Mouse (Mus musculus) midbrain, embryonic 14.5 days (tissue): Measurements from ENCODE around the gene Trim25. TPM values are rescaled to one million over a fixed set of nuclear protein-coding genes. Genes with fewer than 3 reads are reported as not detected.

Source experiments
- ATAC-seq: fragments of 200-750 bp; cut with Nextera tagmentation; 2 replicates; pipeline ENCODE4 v1.8.0; 2017; ENCODE audit warnings: moderate number of reproducible peaks, moderate library complexity; ENCODE audit not compliant: low FRiP score, low TSS enrichment
- DNase-seq: peaks from one replicate; pipeline ENCODE4 v3.0.0-alpha.2; 2015
- H3K27ac ChIP-seq: fragments of 300-500 bp; sonication (generic); replicated peaks from 2 replicates; pipeline ENCODE4 v1.5.1; 2014; ENCODE audit warnings: mild to moderate bottlenecking, low read depth, low read length, moderate library complexity
- H3K27me3 ChIP-seq: fragments of 300-500 bp; sonication (generic); 2 replicates; pipeline ENCODE4 v1.6.1; 2014; ENCODE audit warnings: low read length, control low read depth, mixed read lengths; ENCODE audit not compliant: control insufficient read depth, insufficient read depth
- H3K36me3 ChIP-seq: fragments of 300-500 bp; sonication (generic); 2 replicates; pipeline ENCODE4 v1.6.1; 2014; ENCODE audit warnings: low read length, control low read depth; ENCODE audit not compliant: control insufficient read depth, insufficient read depth
- H3K4me1 ChIP-seq: fragments of 300-500 bp; sonication (generic); 2 replicates; pipeline ENCODE4 v1.6.1; 2014; ENCODE audit warnings: mild to moderate bottlenecking, antibody characterized with exemption, low read length, control low read depth; ENCODE audit not compliant: control insufficient read depth, insufficient read depth
- H3K4me2 ChIP-seq: fragments of 300-500 bp; sonication (generic); 2 replicates; pipeline ENCODE4 v1.6.1; 2014; ENCODE audit warnings: mild to moderate bottlenecking, low read length, moderate library complexity
- H3K4me3 ChIP-seq: fragments of 300-500 bp; sonication (generic); replicated peaks from 2 replicates; pipeline ENCODE4 v1.5.1; 2014; ENCODE audit warnings: low read depth, low read length
- H3K9ac ChIP-seq: fragments of 300-500 bp; sonication (generic); replicated peaks from 2 replicates; pipeline ENCODE4 v1.6.1; 2014; ENCODE audit warnings: mild to moderate bottlenecking, low read length, moderate library complexity
- H3K9me3 ChIP-seq: fragments of 300-500 bp; sonication (generic); 2 replicates; pipeline ENCODE4 v1.6.1; 2016; ENCODE audit warnings: low read length, control low read depth, mixed read lengths; ENCODE audit not compliant: control insufficient read depth
- WGBS: fragments of 180-500 bp; shearing (Covaris S2); extraction: QIAGEN DNeasy Blood & Tissue Kit; methylation state at CpG from one replicate; pipeline ENCODE4 v1.1.7; 2014; 5-methylcytosine and 5-hydroxymethylcytosine counted together
- polyA plus RNA-seq: library from polyadenylated mRNA; unstranded; fragments of >200 nt; fragmentation: Nextera tagmentation; extraction: Ambion mirVana; gene quantifications from 2 replicates; pipeline ENCODE4 v1.2.1, GENCODE M21; 2014

The Trim25 gene
- polyA plus RNA-seq, 1 experiment from 2014 or later = 3.9 TPM

- peak overlapping the region; percentile 33 for H3K4me3 ChIP-seq
- peak overlapping the region; percentile 41 for H3K4me2 ChIP-seq
- no peak overlapping the region for H3K27ac ChIP-seq
- 30% methylated on average over 33 of the region's 33 CpGs for WGBS
- peaks cover 14% of the 10 kb centered on the region for H3K27me3 ChIP-seq
- no peak overlapping the region for H3K9ac ChIP-seq
- DNase-seq = no peak
- H3K4me1 ChIP-seq = no peaks in the 10 kb centered on the region
- H3K36me3 ChIP-seq = no peaks in the 10 kb centered on the region
- no peak for ATAC-seq
- H3K9me3 ChIP-seq = no peaks in the 10 kb centered on the region
These were observed 749 bp downstream of the Trim25 start for GRCm38 (mm10) chr11:88999723-89000526.

DNA sequence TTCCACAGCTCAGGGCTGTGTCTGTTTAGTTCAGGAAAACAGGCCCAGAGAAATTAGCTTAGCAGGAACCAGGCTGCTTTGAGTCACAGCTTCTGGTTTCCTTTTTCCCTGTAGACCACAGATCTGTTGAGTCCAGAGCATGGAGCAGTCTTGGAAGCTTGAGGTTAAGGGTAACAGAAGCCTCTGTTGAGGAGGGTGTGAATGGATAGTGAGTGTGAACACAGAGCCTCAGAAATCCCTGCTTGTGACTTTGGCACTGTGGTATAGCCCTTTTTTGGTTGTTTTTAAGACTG lies 1.3 kb downstream of the Trim25 start:
- Histone ChIP-seq H3K4me2 (no peak overlapping the region), H3K9me3 (no peaks in the 10 kb centered on the region), H3K9ac (no peak overlapping the region), H3K27ac (no peak overlapping the region), H3K4me1 (no peaks in the 10 kb centered on the region), H3K36me3 (no peaks in the 10 kb centered on the region), H3K27me3 (peaks cover 14% of the 10 kb centered on the region), H3K4me3 (no peak overlapping the region)
- no peak for ATAC-seq
- DNase-seq = no peak

DNA sequence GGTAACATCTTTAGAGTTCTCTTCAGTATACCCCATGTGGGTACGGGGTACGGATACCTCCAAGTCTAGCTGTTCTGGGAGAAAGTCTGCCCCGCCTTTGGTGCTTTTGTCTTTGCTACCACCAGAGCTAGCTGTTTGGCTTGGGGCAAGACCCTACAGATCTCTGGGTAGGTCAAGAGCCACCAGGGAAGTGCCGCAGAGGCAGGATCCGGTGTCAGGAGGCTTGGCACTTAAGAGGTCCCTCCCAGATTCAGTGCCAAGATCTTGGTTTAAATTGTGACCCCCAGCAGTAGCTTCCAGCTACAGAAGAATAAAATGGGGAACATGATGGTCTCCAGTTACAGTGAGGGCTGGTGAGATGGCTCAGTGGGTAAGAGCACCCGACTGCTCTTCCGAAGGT lies 2.4 kb downstream of the Trim25 start:
- no peak overlapping the region for H3K4me3 ChIP-seq
- H3K36me3 ChIP-seq = no peaks in the 10 kb centered on the region
- WGBS = 95% methylated on average over 7 of the region's 7 CpGs
- ATAC-seq (no peak), DNase-seq (no peak)
- no peaks in the 10 kb centered on the region for H3K4me1 ChIP-seq
- peaks cover 14% of the 10 kb centered on the region for H3K27me3 ChIP-seq
- no peaks in the 10 kb centered on the region for H3K9me3 ChIP-seq
- no peak overlapping the region for H3K27ac ChIP-seq
- H3K9ac ChIP-seq = no peak overlapping the region
- H3K4me2 ChIP-seq = no peak overlapping the region

- DNase-seq (no peak), ATAC-seq (no peak)
- H3K36me3 ChIP-seq = no peaks in the 10 kb centered on the region
- no peaks in the 10 kb centered on the region for H3K4me1 ChIP-seq
- H3K4me2 ChIP-seq = no peak overlapping the region
- H3K9me3 ChIP-seq = no peaks in the 10 kb centered on the region
- H3K4me3 ChIP-seq = no peak overlapping the region
- WGBS = 95% methylated on average over 5 of the region's 5 CpGs
- no peak overlapping the region for H3K9ac ChIP-seq
- peaks cover 14% of the 10 kb centered on the region for H3K27me3 ChIP-seq
- H3K27ac ChIP-seq = no peak overlapping the region
These were observed 2.9 kb downstream of the Trim25 start for GRCm38 (mm10) chr11:89002068-89002467.

DNA sequence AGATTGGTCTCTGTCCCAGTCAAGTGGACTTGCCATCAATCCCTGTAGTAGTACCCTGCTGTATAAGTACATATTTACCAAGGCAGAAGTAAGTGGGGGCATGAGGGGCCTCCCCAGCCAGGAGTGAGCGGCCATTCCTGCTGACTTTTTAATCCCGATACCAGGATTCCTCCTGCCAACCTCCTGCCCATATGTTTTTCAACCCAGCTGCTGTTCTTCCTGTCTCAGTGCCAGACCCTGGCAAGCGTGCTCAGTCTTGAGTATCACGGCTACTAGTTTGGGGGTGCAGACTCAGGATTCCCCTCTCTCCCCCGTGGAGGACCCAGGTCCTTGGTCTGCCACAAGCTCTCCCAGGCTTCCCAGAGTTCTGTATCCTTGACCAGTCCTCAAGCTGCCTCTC lies 3.4 kb downstream of the Trim25 start:
- WGBS = 90% methylated on average over 5 of the region's 5 CpGs
- no peak overlapping the region for H3K4me2 ChIP-seq
- H3K27ac ChIP-seq = no peak overlapping the region

GRCm38 (mm10) chr11:89003078-89003477 lies 3.9 kb downstream of the Trim25 start:
- Histone ChIP-seq H3K36me3 (no peaks in the 10 kb centered on the region), H3K9me3 (no peaks in the 10 kb centered on the region), H3K4me2 (no peak overlapping the region), H3K9ac (no peak overlapping the region), H3K27ac (no peak overlapping the region), H3K4me1 (no peaks in the 10 kb centered on the region), H3K27me3 (peaks cover 14% of the 10 kb centered on the region), H3K4me3 (no peak overlapping the region)
- DNase-seq (no peak), ATAC-seq (no peak)
- WGBS = 76% methylated on average over 6 of the region's 6 CpGs

More for the DNA sequence above, 3.4 kb downstream of the Trim25 start:
- H3K9me3 ChIP-seq = no peaks in the 10 kb centered on the region
- ATAC-seq = no peak
- DNase-seq = no peak
- H3K27me3 ChIP-seq = peaks cover 14% of the 10 kb centered on the region
- H3K36me3 ChIP-seq = no peaks in the 10 kb centered on the region
- no peak overlapping the region for H3K9ac ChIP-seq
- no peaks in the 10 kb centered on the region for H3K4me1 ChIP-seq
- H3K4me3 ChIP-seq = no peak overlapping the region

DNA sequence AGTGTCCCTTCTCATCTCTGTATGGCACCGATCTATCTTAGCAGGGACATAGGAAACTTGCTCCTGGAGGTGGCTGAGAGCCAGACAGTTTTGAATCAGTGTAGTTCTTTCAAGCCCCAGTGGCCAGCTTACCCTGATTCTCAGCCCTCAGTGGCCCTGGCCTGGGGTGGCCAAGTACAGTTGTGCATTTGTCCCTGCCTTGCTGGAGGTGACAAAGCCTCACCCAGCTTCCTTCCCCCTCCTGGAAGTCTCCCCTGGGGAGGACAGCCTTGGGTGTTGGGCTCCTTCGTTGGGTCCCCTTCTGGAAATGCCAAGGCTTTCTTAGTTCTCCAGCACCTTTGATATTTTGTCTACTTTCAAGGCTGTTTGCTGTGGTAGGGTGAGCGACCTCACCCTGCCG lies 4.5 kb downstream of the Trim25 start:
- H3K4me2 ChIP-seq = no peak overlapping the region
- H3K4me3 ChIP-seq = no peak overlapping the region
- DNase-seq = no peak
- ATAC-seq = no peak
- H3K36me3 ChIP-seq = no peaks in the 10 kb centered on the region
- no peaks in the 10 kb centered on the region for H3K9me3 ChIP-seq
- no peak overlapping the region for H3K9ac ChIP-seq
- H3K27ac ChIP-seq = no peak overlapping the region
- 91% methylated on average over 4 of the region's 4 CpGs for WGBS
- peaks cover 14% of the 10 kb centered on the region for H3K27me3 ChIP-seq
- no peaks in the 10 kb centered on the region for H3K4me1 ChIP-seq

- Histone ChIP-seq H3K9me3 (no peaks in the 10 kb centered on the region), H3K36me3 (no peaks in the 10 kb centered on the region), H3K4me1 (no peaks in the 10 kb centered on the region), H3K9ac (no peak overlapping the region), H3K27ac (no peak overlapping the region), H3K4me3 (no peak overlapping the region), H3K4me2 (no peak overlapping the region), H3K27me3 (no peaks in the 10 kb centered on the region)
- WGBS = 89% methylated on average over 5 of the region's 5 CpGs
- ATAC-seq (no peak), DNase-seq (no peak)
These were observed 6.3 kb downstream of the Trim25 start for GRCm38 (mm10) chr11:89005473-89005872.

GRCm38 (mm10) chr11:89006404-89006803 lies 7.2 kb downstream of the Trim25 start:
- no peak for DNase-seq
- no peak for ATAC-seq
- no peaks in the 10 kb centered on the region for H3K27me3 ChIP-seq
- no peaks in the 10 kb centered on the region for H3K36me3 ChIP-seq
- no peak overlapping the region for H3K9ac ChIP-seq
- no peak overlapping the region for H3K27ac ChIP-seq
- no peak overlapping the region for H3K4me3 ChIP-seq
- no peaks in the 10 kb centered on the region for H3K4me1 ChIP-seq
- H3K4me2 ChIP-seq = no peak overlapping the region
- H3K9me3 ChIP-seq = no peaks in the 10 kb centered on the region
